11 mouse cellular contexts compared by ENCODE assay signal in the genomic region with DNA sequence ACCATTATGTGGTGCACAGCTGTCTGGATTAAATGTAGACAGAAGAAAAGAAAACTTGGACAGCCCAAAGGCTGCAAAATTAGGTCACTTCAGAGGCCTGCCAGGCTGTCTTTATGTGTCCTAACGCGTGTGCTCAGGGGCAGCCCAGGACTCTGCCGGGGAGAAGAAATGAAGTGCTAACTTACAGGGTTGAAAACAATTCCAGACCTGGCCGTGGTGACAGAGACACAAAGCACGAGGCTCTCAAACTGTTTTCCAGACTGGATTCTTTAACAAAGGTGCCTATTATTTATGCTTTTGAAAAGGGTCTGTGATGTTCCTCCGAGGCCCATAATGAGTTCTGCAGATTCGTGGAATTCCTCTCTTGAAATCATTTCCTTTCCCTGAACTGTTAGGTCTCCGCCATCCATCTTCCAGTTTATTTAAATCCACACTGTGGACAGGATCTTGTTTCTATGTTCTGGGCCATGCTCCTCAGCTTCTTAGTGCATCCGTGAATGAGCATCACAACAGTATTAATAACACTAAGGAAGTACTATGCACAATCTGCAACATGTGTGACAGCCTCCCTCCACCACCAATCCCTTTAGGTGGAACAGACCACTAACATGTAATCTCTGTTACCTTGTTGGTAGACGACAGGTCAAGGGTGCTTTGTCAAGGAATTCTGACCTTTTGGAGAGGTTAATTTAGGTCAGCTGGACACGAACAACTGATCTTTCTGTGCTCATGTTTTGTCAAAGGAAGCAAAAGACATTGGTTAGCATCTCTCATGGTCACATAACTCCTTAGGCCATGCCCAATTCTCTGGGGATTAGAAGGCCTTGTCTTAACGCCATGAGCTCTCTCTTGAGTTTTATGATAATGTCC.
A peak's percentile ranks its signal among the peaks of the same experiment; 100 is the strongest.
DNase-seq lines count a peak whose midpoint lies in the region; ATAC-seq lines count a peak whose summit lies in the region.
"Had no signal": no experiment of that assay in that cellular context is flagged by ENCODE, and none has a peak within 500 bp of the region (broad histone marks: within the 10 kb centered on the region; RNA-seq: fewer than 3 reads in every experiment).

No protein-coding gene starts in this region.

- no peak overlapping the region for H3K9ac ChIP-seq in midbrain, embryonic 15.5 days
- H3K9ac ChIP-seq in neural tube, embryonic 14.5 days (replicated peaks; ENCODE audit: low read depth, low read length) = no peak overlapping the region; the same call in 1 of the 2 replicates
- H3K9ac ChIP-seq: intestine, embryonic 15.5 days had no signal

- H3K4me2 ChIP-seq in midbrain, embryonic 15.5 days = no peak overlapping the region
- H3K4me2 ChIP-seq in neural tube, embryonic 14.5 days (ENCODE audit: low read depth, low read length) = no peak overlapping the region
- H3K4me2 ChIP-seq: intestine, embryonic 15.5 days had no signal

- H3K27me3 ChIP-seq in midbrain, embryonic 10.5 days (ENCODE audit: low read depth, poor library complexity, severe bottlenecking) = no peaks in the 10 kb centered on the region
- no peaks in the 10 kb centered on the region for H3K27me3 ChIP-seq in midbrain, embryonic 15.5 days (replicated peaks)
- no peaks in the 10 kb centered on the region for H3K27me3 ChIP-seq in neural tube, embryonic 14.5 days (ENCODE audit: control insufficient read depth, insufficient read depth, low read length)
- H3K27me3 ChIP-seq: intestine, embryonic 15.5 days had no signal

- WGBS in midbrain, embryonic 10.5 days = 30% methylated on average over 12 of the region's 12 CpGs
- WGBS in midbrain, embryonic 15.5 days = 25% methylated on average over 12 of the region's 12 CpGs
- 24% methylated on average over 12 of the region's 12 CpGs for WGBS in neural tube, embryonic 14.5 days

- H3K36me3 ChIP-seq in midbrain, embryonic 10.5 days = no peaks in the 10 kb centered on the region
- no peaks in the 10 kb centered on the region for H3K36me3 ChIP-seq in midbrain, embryonic 15.5 days (replicated peaks)
- no peaks in the 10 kb centered on the region for H3K36me3 ChIP-seq in neural tube, embryonic 14.5 days (ENCODE audit: control insufficient read depth, insufficient read depth, low read length)
- H3K36me3 ChIP-seq: intestine, embryonic 15.5 days had no signal

- DNase-seq in heart, adult 18-20 months = peak; percentile 16 to 17
- no peak for DNase-seq in heart, postnatal 4 days
- DNase-seq in midbrain, embryonic 10.5 days (ENCODE audit: low spot score) = no peak
- peak; percentile 88 for DNase-seq in forelimb bud, embryonic 11.5 days (ENCODE audit: low read depth, low spot score)
- no peak for DNase-seq in left cerebral cortex, adult 18-20 months (ENCODE audit: low spot score in 2 of 2)
- DNase-seq in kidney, postnatal 25 days = no peak
- DNase-seq: right cerebral cortex, postnatal 4 days had no signal

- no peaks in the 10 kb centered on the region for H3K9me3 ChIP-seq in midbrain, embryonic 10.5 days (replicated peaks)
- no peaks in the 10 kb centered on the region for H3K9me3 ChIP-seq in midbrain, embryonic 15.5 days
- no peaks in the 10 kb centered on the region for H3K9me3 ChIP-seq in neural tube, embryonic 14.5 days (ENCODE audit: control insufficient read depth, low read length)
- H3K9me3 ChIP-seq: intestine, embryonic 15.5 days had no signal

- H3K4me3 ChIP-seq in midbrain, embryonic 10.5 days = no peak overlapping the region
- H3K4me3 ChIP-seq in midbrain, embryonic 15.5 days = no peak overlapping the region
- H3K4me3 ChIP-seq in neural tube, embryonic 14.5 days (ENCODE audit: low read depth, low read length) = no peak overlapping the region
- H3K4me3 ChIP-seq: erythroblast, embryonic 14.5 days; intestine, embryonic 15.5 days had no signal

- peak overlapping the region; percentile 38; the same call in 1 of the 2 replicates for H3K27ac ChIP-seq in midbrain, embryonic 10.5 days (replicated peaks)
- H3K27ac ChIP-seq in midbrain, embryonic 15.5 days = no peak overlapping the region
- H3K27ac ChIP-seq in neural tube, embryonic 14.5 days (ENCODE audit: low read depth, low read length) = 0 out of 2 replicates have a peak overlapping the region, but pooled peaks have one; percentile 34
- H3K27ac ChIP-seq: intestine, embryonic 15.5 days had no signal

- ATAC-seq in midbrain, embryonic 15.5 days (replicated peaks) = no peak
- ATAC-seq in neural tube, embryonic 14.5 days (ENCODE audit: low read depth) = no peak
- ATAC-seq: intestine, embryonic 15.5 days had no signal

- peaks cover 59% of the 10 kb centered on the region for H3K4me1 ChIP-seq in midbrain, embryonic 10.5 days
- H3K4me1 ChIP-seq in midbrain, embryonic 15.5 days = peaks cover 56% of the 10 kb centered on the region
- H3K4me1 ChIP-seq in neural tube, embryonic 14.5 days (ENCODE audit: control insufficient read depth, insufficient read depth, low read length) = peaks cover 46% of the 10 kb centered on the region

Comparison
In these comparisons a context has a peak if more than half of its experiments do, and no peak if none do; other contexts are left out.
1. DNase-seq: peak in heart, adult 18-20 months (2 of 2) and forelimb bud, embryonic 11.5 days (single experiment); none in heart, postnatal 4 days (single experiment), midbrain, embryonic 10.5 days (single experiment), left cerebral cortex, adult 18-20 months (0 of 2) and kidney, postnatal 25 days (0 of 2).